Mouse (Mus musculus): ENCODE results near the gene Ano1. TPM values are rescaled to one million over a fixed set of nuclear protein-coding genes. Genes with fewer than 3 reads are reported as not detected.

The Ano1 gene
- 5.9 TPM for polyA plus RNA-seq (2014; fragmentation: Illumina TruSeq; extraction: RNeasy Lipid Tissue Mini Kit (QIAGEN cat#74804); ENCODE audit: low read depth, low replicate concordance)

DNA sequence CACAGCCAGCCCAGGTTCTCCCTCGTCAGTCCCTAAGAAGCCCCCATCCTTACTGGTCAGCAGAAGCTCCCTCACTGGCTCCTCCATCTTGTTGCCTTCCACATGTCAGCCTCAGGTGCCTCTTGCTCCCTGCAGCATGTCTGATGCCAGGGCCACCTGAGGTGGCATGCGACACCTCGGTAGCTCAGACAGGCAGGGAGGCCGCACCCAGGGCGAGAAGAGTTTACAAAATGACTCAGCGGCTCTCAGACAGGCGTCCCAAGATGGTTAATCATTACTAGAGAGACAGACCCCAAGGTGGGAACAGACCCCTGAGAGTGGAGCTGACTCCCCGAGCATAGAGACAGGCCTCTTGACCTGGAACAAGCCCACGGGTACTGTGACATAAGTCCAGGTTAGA lies at the start of gene Ano1:
Ano1 (minus strand) TSS at position 142 of the 400 bp plus-strand sequence.

GRCm38 (mm10) chr7:144582284-144582980 lies 169.3 kb downstream of the Ano1 start, which contains the start of gene Fadd:
Gene Fadd, minus strand, starts transcription at chr7:144582463.

GRCm38 (mm10) chr7:144553237-144554122 lies 198.3 kb downstream of the Ano1 start, which contains the start of gene Ppfia1:
Gene Ppfia1, minus strand, starts transcription at chr7:144553729.

Other genes starting within 250 kb of the Ano1 start
- 55.2 TPM for gene Ppfia1, start 198.2 kb downstream of the Ano1 start, polyA plus RNA-seq (2014; fragmentation: Illumina TruSeq; extraction: RNeasy Lipid Tissue Mini Kit (QIAGEN cat#74804); ENCODE audit: low read depth, low replicate concordance)
- 2.0 TPM for gene Fadd, start 169.5 kb downstream of the Ano1 start, polyA plus RNA-seq (2014; fragmentation: Illumina TruSeq; extraction: RNeasy Lipid Tissue Mini Kit (QIAGEN cat#74804); ENCODE audit: low read depth, low replicate concordance)
- not detected for gene Fgf3, start 86.1 kb upstream of the Ano1 start, polyA plus RNA-seq (2014; fragmentation: Illumina TruSeq; extraction: RNeasy Lipid Tissue Mini Kit (QIAGEN cat#74804); ENCODE audit: low read depth, low replicate concordance)
- not detected for gene Fgf4, start 95.4 kb upstream of the Ano1 start, polyA plus RNA-seq (2014; fragmentation: Illumina TruSeq; extraction: RNeasy Lipid Tissue Mini Kit (QIAGEN cat#74804); ENCODE audit: low read depth, low replicate concordance)
- not detected for gene Fgf15, start 144.6 kb upstream of the Ano1 start, polyA plus RNA-seq (2014; fragmentation: Illumina TruSeq; extraction: RNeasy Lipid Tissue Mini Kit (QIAGEN cat#74804); ENCODE audit: low read depth, low replicate concordance)
- 4.7 TPM for gene LTO1, start 163.1 kb upstream of the Ano1 start, polyA plus RNA-seq (2014; fragmentation: Illumina TruSeq; extraction: RNeasy Lipid Tissue Mini Kit (QIAGEN cat#74804); ENCODE audit: low read depth, low replicate concordance)
- 3.4 TPM for gene Ccnd1, start 188.0 kb upstream of the Ano1 start, polyA plus RNA-seq (2014; fragmentation: Illumina TruSeq; extraction: RNeasy Lipid Tissue Mini Kit (QIAGEN cat#74804); ENCODE audit: low read depth, low replicate concordance)

Measured in testis, adult 10 weeks (tissue).